Comparison of ENCODE assay signal across 8 mouse cellular contexts in genomic region chr19:15998157-15998556, GRCm38 (mm10). TPM values are rescaled to one million over a fixed set of nuclear protein-coding genes. Genes with fewer than 3 reads are reported as not detected.
DNase-seq lines count a peak whose midpoint lies in the region; ATAC-seq and TF ChIP-seq lines count a peak whose summit lies in the region.

No protein-coding gene starts in this region.

- 0 out of 2 replicates have a peak, but pooled peaks cover 2% of the 10 kb centered on the region for H3K4me1 ChIP-seq in kidney, embryonic 16.5 days (ENCODE audit: insufficient read depth, low read length)
- peaks cover 7% of the 10 kb centered on the region for H3K4me1 ChIP-seq in forebrain, embryonic 12.5 days
- H3K4me1 ChIP-seq in hindbrain, embryonic 16.5 days (ENCODE audit: control insufficient read depth, insufficient read depth, low read depth, low read length), result peaks cover 2% of the 10 kb centered on the region; the same call in 1 of the 2 replicates
- peaks cover 11% of the 10 kb centered on the region; the same call in 1 of the 2 replicates for H3K4me1 ChIP-seq in midbrain, embryonic 14.5 days (ENCODE audit: control insufficient read depth, insufficient read depth, low read length)
- no peaks in the 10 kb centered on the region for H3K4me1 ChIP-seq in small intestine, adult 2 months (ENCODE audit: control insufficient read depth, insufficient read depth, insufficient read length, low read length)

- intact Hi-C loops in left cerebral cortex, postnatal 10 days (cut with DNase I), result no loop called here

- TF ChIP-seq CTCF in small intestine, adult 2 months (IDR thresholded peaks at IDR 0.05; ENCODE audit: extremely low read depth, insufficient read length, insufficient replicate concordance, low read depth, low read length), result peak; percentile 27; the same call in 1 of the 2 replicates

- H3K36me3 ChIP-seq in kidney, embryonic 16.5 days (ENCODE audit: insufficient read depth, low read length), result no peaks in the 10 kb centered on the region
- no peaks in the 10 kb centered on the region for H3K36me3 ChIP-seq in forebrain, embryonic 12.5 days (replicated peaks)
- no peaks in the 10 kb centered on the region for H3K36me3 ChIP-seq in hindbrain, embryonic 16.5 days (ENCODE audit: control insufficient read depth, insufficient read depth, low read length)
- H3K36me3 ChIP-seq in midbrain, embryonic 14.5 days (ENCODE audit: control insufficient read depth, insufficient read depth, low read length), result no peaks in the 10 kb centered on the region
- no peaks in the 10 kb centered on the region for H3K36me3 ChIP-seq in small intestine, adult 2 months (ENCODE audit: control insufficient read depth, insufficient read depth, low read length)

- H3K27ac ChIP-seq in kidney, embryonic 16.5 days (ENCODE audit: low read length), result no peak overlapping the region
- H3K27ac ChIP-seq in forebrain, embryonic 12.5 days, result no peak overlapping the region
- H3K27ac ChIP-seq in hindbrain, embryonic 16.5 days (ENCODE audit: low read depth, low read length), result no peak overlapping the region
- no peak overlapping the region for H3K27ac ChIP-seq in midbrain, embryonic 14.5 days (replicated peaks; ENCODE audit: low read depth, low read length)
- no peak overlapping the region for H3K27ac ChIP-seq in small intestine, adult 2 months (ENCODE audit: insufficient read depth, low read depth, low read length)

- H3K4me2 ChIP-seq in kidney, embryonic 16.5 days (replicated peaks; ENCODE audit: low read depth, low read length), result no peak overlapping the region
- no peak overlapping the region for H3K4me2 ChIP-seq in forebrain, embryonic 12.5 days
- H3K4me2 ChIP-seq in hindbrain, embryonic 16.5 days (ENCODE audit: low read length), result no peak overlapping the region
- H3K4me2 ChIP-seq in midbrain, embryonic 14.5 days (ENCODE audit: low read length), result no peak overlapping the region

- H3K9me3 ChIP-seq in kidney, embryonic 16.5 days (ENCODE audit: low read length), result no peaks in the 10 kb centered on the region
- no peaks in the 10 kb centered on the region for H3K9me3 ChIP-seq in forebrain, embryonic 12.5 days
- H3K9me3 ChIP-seq in hindbrain, embryonic 16.5 days (ENCODE audit: control insufficient read depth, low read length), result no peaks in the 10 kb centered on the region
- H3K9me3 ChIP-seq in midbrain, embryonic 14.5 days (ENCODE audit: control insufficient read depth, low read length), result no peaks in the 10 kb centered on the region

- no peak for TF ChIP-seq POLR2A in small intestine, adult 2 months (IDR thresholded peaks at IDR 0.05; ENCODE audit: low read depth, low read length)

- H3K4me3 ChIP-seq in kidney, embryonic 16.5 days (ENCODE audit: low read length), result no peak overlapping the region
- H3K4me3 ChIP-seq in forebrain, embryonic 12.5 days (replicated peaks), result no peak overlapping the region
- no peak overlapping the region for H3K4me3 ChIP-seq in hindbrain, embryonic 16.5 days (ENCODE audit: low read length)
- no peak overlapping the region for H3K4me3 ChIP-seq in midbrain, embryonic 14.5 days (replicated peaks; ENCODE audit: low read depth, low read length)
- no peak overlapping the region for H3K4me3 ChIP-seq in small intestine, adult 2 months (ENCODE audit: low read depth, low read length)

- 3% methylated on average over 3 of the region's 3 CpGs for WGBS in kidney, embryonic 16.5 days
- 2% methylated on average over 3 of the region's 3 CpGs for WGBS in forebrain, embryonic 12.5 days
- WGBS in hindbrain, embryonic 16.5 days, result 0% methylated on average over 3 of the region's 3 CpGs
- 4% methylated on average over 3 of the region's 3 CpGs for WGBS in midbrain, embryonic 14.5 days
- 7% methylated on average over 3 of the region's 3 CpGs for WGBS in small intestine, adult 2 months

- no peaks in the 10 kb centered on the region for H3K27me3 ChIP-seq in kidney, embryonic 16.5 days (ENCODE audit: insufficient read depth, low read length)
- no peaks in the 10 kb centered on the region for H3K27me3 ChIP-seq in forebrain, embryonic 12.5 days
- H3K27me3 ChIP-seq in hindbrain, embryonic 16.5 days (replicated peaks; ENCODE audit: control insufficient read depth, insufficient read depth, low read length), result no peaks in the 10 kb centered on the region
- no peaks in the 10 kb centered on the region for H3K27me3 ChIP-seq in midbrain, embryonic 14.5 days (ENCODE audit: control insufficient read depth, insufficient read depth, low read length)
- no peaks in the 10 kb centered on the region for H3K27me3 ChIP-seq in small intestine, adult 2 months (ENCODE audit: control insufficient read depth, insufficient read depth, low read length)

- no peak overlapping the region for H3K9ac ChIP-seq in kidney, embryonic 16.5 days (replicated peaks; ENCODE audit: low read length)
- H3K9ac ChIP-seq in forebrain, embryonic 12.5 days, result no peak overlapping the region
- no peak overlapping the region for H3K9ac ChIP-seq in hindbrain, embryonic 16.5 days (ENCODE audit: low read depth, low read length)
- no peak overlapping the region for H3K9ac ChIP-seq in midbrain, embryonic 14.5 days (replicated peaks; ENCODE audit: low read length)

- ATAC-seq in kidney, embryonic 16.5 days (ENCODE audit: low FRiP score, low TSS enrichment), result no peak
- ATAC-seq in forebrain, embryonic 12.5 days (ENCODE audit: low FRiP score), result peak; percentile 68; the same call in 1 of the 2 replicates
- ATAC-seq in hindbrain, embryonic 16.5 days, result peak; percentile 24; the same call in 1 of the 2 replicates
- no peak for ATAC-seq in midbrain, embryonic 14.5 days (ENCODE audit: low FRiP score, low TSS enrichment)

- peak; percentile 6 for DNase-seq in kidney, adult 11 months
- peak; percentile 62 for DNase-seq in c-Kit-positive CD71-negative TER-119-negative erythroid progenitor cells, embryonic 14.5 days (ENCODE audit: low read depth)
- DNase-seq in left cerebral cortex, postnatal 10 days (ENCODE audit: extremely low spot score in 1 of 2, low spot score in 2 of 2), result peak; percentile 58 to 79
- DNase-seq in midbrain, embryonic 14.5 days, result peak; percentile 88

RNA-seq across cellular contexts. Expression of gene Cep78, which starts 13.4 kb away (rescaled TPM):
- polyA plus RNA-seq in kidney, embryonic 16.5 days (2015; fragmentation: Nextera tagmentation; extraction: Ambion mirVana), result 25.4 and 27.4 TPM in 2 replicates
- polyA plus RNA-seq in forebrain, embryonic 12.5 days (2016; fragmentation: Nextera tagmentation; extraction: Ambion mirVana), result 63.5 and 65.2 TPM in 2 replicates
- polyA plus RNA-seq in hindbrain, embryonic 16.5 days (2015; fragmentation: Nextera tagmentation; extraction: Ambion mirVana), result 24.1 and 24.4 TPM in 2 replicates
- 10 to 100 TPM; 12.8 to 13.6 TPM for total RNA-seq in left cerebral cortex, postnatal 10 days (2021)
- polyA plus RNA-seq in midbrain, embryonic 14.5 days (2014; fragmentation: Nextera tagmentation; extraction: Ambion mirVana), result 27.6 and 38.0 TPM in 2 replicates
- polyA plus RNA-seq in small intestine, adult 2 months (2012; rRNA removed), result 1.1 TPM in 2 replicates

RNA-seq across cellular contexts. Expression of gene Psat1, which starts 51.0 kb away (rescaled TPM):
- 86.9 and 88.6 TPM in 2 replicates for polyA plus RNA-seq in kidney, embryonic 16.5 days (2015; fragmentation: Nextera tagmentation; extraction: Ambion mirVana)
- 169 and 172 TPM in 2 replicates for polyA plus RNA-seq in forebrain, embryonic 12.5 days (2016; fragmentation: Nextera tagmentation; extraction: Ambion mirVana)
- polyA plus RNA-seq in hindbrain, embryonic 16.5 days (2015; fragmentation: Nextera tagmentation; extraction: Ambion mirVana), result 88.3 and 93.2 TPM in 2 replicates
- 10 to 100 TPM; 92.8 to 94.9 TPM for total RNA-seq in left cerebral cortex, postnatal 10 days (2021)
- polyA plus RNA-seq in midbrain, embryonic 14.5 days (2014; fragmentation: Nextera tagmentation; extraction: Ambion mirVana), result 104 and 137 TPM in 2 replicates
- 1.5 and 1.8 TPM in 2 replicates for polyA plus RNA-seq in small intestine, adult 2 months (2012; rRNA removed)

Comparison
In these comparisons a context has a peak if more than half of its experiments do, and no peak if none do; other contexts are left out.
1. DNase-seq: peak in every context shown above with its lines; median percentile 88 in midbrain, embryonic 14.5 days; 68 in left cerebral cortex, postnatal 10 days; 62 in c-Kit-positive CD71-negative TER-119-negative erythroid progenitor cells, embryonic 14.5 days; 6 in kidney, adult 11 months.
2. ATAC-seq: peak in forebrain, embryonic 12.5 days (single experiment) and hindbrain, embryonic 16.5 days (single experiment); none in kidney, embryonic 16.5 days (single experiment) and midbrain, embryonic 14.5 days (single experiment).
3. RNA of gene Cep78, which starts 13.4 kb away (polyA plus RNA-seq): 63.5 to 65.2 TPM in forebrain, embryonic 12.5 days, 27.6 to 38.0 TPM in midbrain, embryonic 14.5 days, 25.4 to 27.4 TPM in kidney, embryonic 16.5 days and 24.1 to 24.4 TPM in hindbrain, embryonic 16.5 days; 1.1 TPM in small intestine, adult 2 months; every median in the first group is over 10 times any median in the second.
4. RNA of gene Psat1, which starts 51.0 kb away (polyA plus RNA-seq): 169 to 172 TPM in forebrain, embryonic 12.5 days, 104 to 137 TPM in midbrain, embryonic 14.5 days, 88.3 to 93.2 TPM in hindbrain, embryonic 16.5 days and 86.9 to 88.6 TPM in kidney, embryonic 16.5 days; 1.5 to 1.8 TPM in small intestine, adult 2 months; every median in the first group is over 10 times any median in the second.